Mouse (Mus musculus) heart, postnatal 36 days (tissue): ENCODE measurements around the gene Rnf40. TPM values are rescaled to one million over a fixed set of nuclear protein-coding genes. Genes with fewer than 3 reads are reported as not detected.
"Not testable (repeated sequence)": the region's sequence is repeated elsewhere in the genome, so short reads cannot be mapped to it uniquely, and the experiment has no call there.

ENCODE experiments used
- DNase-seq, 2 experiments: peaks; one replicate each; pipeline ENCODE4 v3.0.0; 2021 to 2022
- intact Hi-C: fragments of 180-260 bp; cut with DNase I; formaldehyde crosslinking; loops from one replicate; pipeline ENCODE4 v1.15.1; 2025
- total RNA-seq, 2 experiments: library from RNA; stranded (reverse); gene quantifications; 2 replicates each; pipeline ENCODE4 v1.2.3; 2021

Gene Rnf40
- total RNA-seq, 2 experiments from 2014 or later: 42.3 to 43.1 TPM

- no peak for DNase-seq
- intact Hi-C loops: no loop called here
Observed at GRCm38 (mm10) chr7:127600612-127601011, 12.0 kb downstream of the Rnf40 start.

DNA sequence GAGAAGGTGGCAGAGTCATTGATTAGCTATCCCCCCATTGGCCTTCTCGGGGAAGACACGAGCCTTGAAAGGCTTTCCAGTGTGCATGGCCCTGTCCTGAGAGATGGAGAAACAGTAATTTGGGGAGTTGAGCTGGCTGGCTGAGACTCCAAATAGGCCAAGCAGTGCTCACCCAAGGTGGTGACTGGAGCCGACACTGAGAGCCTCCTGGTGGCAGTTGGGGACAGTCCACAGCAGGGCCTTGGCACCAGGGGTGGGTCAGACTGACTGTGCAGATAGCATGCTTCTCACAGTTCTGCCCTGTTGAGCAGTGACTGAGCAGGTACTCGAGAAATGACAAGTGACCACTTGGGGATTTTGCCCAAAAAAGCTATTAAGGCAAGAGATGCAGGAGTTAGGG lies 13.2 kb downstream of the Rnf40 start:
- no peak for DNase-seq
- intact Hi-C loops: no loop called here

DNA sequence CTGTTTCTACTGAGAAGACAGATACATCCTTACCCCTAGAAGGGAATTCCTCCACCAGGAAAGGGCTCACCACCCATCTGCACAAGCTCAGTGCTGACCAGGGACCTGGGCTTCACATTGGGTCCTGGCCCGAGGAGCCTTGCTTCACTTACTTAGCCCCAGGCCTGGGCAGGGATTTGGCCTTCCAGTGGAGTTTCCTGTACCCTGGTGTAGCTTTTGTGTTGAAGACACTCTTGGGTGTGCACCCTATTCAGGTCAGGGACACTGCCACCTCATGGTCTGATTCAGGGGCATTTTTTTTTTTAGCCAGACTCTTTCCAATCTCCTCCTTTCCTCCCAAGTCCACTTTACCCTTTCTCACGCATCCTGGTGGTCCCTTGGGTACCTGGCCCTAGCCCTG lies 14.3 kb downstream of the Rnf40 start:
- no peak for DNase-seq
- intact Hi-C loops: no loop called here

- no peak for DNase-seq
- intact Hi-C loops: no loop called here
Observed at GRCm38 (mm10) chr7:127604256-127604655, 15.7 kb downstream of the Rnf40 start.

DNA sequence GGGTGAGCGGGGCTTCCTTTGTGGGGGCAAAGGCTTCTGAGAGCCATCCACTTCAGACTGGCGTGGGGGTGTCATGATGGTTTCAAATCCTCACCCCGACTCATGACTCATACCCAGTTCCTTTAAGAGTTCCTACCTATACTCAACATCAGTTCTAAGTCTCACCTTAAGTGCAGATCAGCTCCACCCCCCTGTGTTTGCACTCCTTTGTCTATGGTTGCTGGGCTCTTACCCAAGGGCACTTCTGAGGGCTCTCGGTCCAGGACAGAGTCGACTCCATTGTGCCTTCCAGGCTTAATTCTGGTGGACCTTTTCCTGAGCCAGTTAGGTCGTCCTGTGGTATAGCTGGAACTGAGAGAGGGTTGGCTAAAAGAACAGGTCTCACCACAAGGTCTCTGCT lies 18.6 kb downstream of the Rnf40 start:
- intact Hi-C loops: no loop called here
- no peak for DNase-seq

DNA sequence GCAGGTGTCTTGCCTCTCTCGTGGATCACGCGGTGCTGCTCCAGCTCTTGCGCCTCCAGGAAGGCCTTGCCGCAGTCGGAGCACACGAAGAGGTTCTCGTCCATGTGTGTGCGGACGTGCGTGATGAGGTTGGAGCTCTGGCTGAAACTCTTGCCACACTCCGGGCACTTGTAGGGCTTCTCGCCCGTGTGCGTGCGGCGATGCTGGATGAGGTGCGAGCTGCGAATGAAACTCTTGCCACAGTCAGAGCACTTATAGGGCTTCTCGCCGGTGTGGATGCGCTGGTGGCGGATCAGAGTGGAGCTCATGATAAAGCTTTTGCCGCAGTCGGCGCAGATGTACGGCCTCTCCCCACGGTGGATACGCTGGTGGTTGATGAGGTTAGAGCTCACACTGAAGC lies 22.4 kb downstream of the Rnf40 start:
- no peak for DNase-seq
- intact Hi-C loops: no loop called here

GRCm38 (mm10) chr7:127611561-127611960 lies 23.0 kb downstream of the Rnf40 start:
- no peak for DNase-seq
- intact Hi-C loops: no loop called here

GRCm38 (mm10) chr7:127613501-127613900 lies 24.9 kb downstream of the Rnf40 start:
- intact Hi-C loops: no loop called here
- DNase-seq: no peak

- intact Hi-C loops: no loop called here
- no peak for DNase-seq
Observed at GRCm38 (mm10) chr7:127614091-127614490, 25.5 kb downstream of the Rnf40 start.

DNA sequence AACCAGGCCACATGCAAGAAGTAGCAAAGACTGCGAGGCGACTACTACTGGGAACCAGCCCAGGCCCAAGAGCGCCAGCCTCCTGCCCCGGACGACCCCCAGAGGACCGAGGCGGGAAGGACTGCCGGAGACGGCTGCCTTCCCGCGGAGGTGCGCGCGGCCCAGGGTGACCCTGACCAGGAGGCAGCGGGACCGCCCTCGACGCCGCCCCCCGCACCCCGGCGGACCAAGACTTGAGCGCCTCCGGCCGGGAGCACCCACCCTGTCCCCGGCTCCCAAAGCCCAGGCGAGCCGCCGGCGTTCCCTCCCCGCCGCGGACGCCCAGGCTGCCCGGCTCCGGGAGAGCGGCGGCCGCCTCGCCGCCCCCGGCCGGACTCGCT lies 25.9 kb downstream of the Rnf40 start:
- intact Hi-C loops: no loop called here
- DNase-seq: peak; percentile 55 to 66

- intact Hi-C loops: no loop called here
Observed at GRCm38 (mm10) chr7:127614891-127615843, 26.6 kb downstream of the Rnf40 start, which contains the start of gene Zfp629. Zfp629 (minus strand) TSS chr7:127615797.

DNA sequence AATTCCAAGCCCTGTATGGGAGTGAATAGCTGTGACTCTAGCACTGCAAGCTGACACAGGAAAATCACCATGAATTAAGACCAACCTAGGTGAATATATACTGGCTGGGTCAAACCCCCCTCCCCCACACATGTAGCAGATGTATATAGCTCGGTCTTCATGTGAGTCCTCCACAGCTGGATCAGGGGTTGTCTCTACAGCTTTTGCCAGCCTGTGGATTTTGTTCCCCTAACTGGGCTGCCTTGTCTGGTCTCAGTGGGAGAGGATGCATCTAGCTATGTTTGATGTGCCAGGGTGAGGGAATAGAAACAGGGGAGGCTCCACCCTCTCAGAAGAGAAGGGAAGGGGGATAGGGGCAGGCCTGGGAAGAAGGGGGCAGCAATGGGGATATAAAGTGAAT lies 27.8 kb downstream of the Rnf40 start:
- intact Hi-C loops: no loop called here
- no peak for DNase-seq

More at GRCm38 (mm10) chr7:127614891-127615843, 26.6 kb downstream of the Rnf40 start, which contains the start of gene Zfp629:
- DNase-seq: peak; percentile 67 to 84

GRCm38 (mm10) chr7:127616881-127617280 lies 28.3 kb downstream of the Rnf40 start:
- intact Hi-C loops: no loop called here
- DNase-seq: no peak

GRCm38 (mm10) chr7:127617962-127618361 lies 29.4 kb downstream of the Rnf40 start:
- no peak for DNase-seq
- intact Hi-C loops: no loop called here

DNA sequence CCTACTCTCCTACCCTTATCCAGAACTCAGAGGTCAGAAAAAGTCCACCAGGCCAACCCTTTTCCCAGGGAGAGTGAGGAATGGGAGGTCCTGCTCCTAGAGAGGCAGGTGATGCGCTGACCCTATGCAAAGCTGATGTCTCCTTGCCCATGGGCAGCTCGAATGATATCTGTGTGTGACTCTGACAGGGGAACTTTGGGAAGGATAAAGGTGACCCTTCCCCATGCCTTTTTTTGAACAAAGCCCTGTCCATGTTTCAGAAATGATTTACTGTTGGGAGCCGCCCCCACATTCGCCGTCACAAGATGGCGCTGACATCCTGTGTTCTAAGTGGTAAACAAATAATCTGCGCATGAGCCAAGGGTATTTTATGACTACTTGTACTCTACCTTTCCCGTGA lies 29.8 kb downstream of the Rnf40 start:
- intact Hi-C loops, DNase-seq: not testable (repeated sequence)

DNA sequence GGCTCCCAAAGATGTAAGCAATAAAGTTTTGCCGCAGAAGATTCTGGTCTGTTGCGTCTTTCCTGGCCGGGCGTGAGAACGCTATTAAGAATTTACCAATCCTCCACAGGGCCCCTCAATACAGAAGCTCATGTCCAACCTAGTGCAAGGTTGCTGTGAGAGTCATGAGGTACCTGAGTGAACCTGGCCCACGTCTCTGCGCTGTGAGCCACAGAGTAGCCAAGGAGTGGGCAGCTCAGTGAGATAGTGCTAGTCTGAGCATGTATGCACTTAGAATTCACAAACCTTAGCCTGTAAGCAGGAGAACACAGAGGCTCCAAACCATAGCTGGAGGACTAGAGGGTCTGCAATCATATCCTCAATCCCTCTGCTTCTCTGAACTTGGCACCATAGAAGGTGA lies 37.5 kb downstream of the Rnf40 start:
- intact Hi-C loops: no loop called here
- DNase-seq: no peak

- intact Hi-C loops: no loop called here
Observed at GRCm38 (mm10) chr7:127626471-127626870, 37.9 kb downstream of the Rnf40 start.

GRCm38 (mm10) chr7:127628646-127629045 lies 40.1 kb downstream of the Rnf40 start:
- intact Hi-C loops: no loop called here
- DNase-seq: no peak

More at GRCm38 (mm10) chr7:127626471-127626870, 37.9 kb downstream of the Rnf40 start:
- DNase-seq: no peak

GRCm38 (mm10) chr7:127631416-127631815 lies 42.8 kb downstream of the Rnf40 start:
- intact Hi-C loops: no loop called here
- no peak for DNase-seq

GRCm38 (mm10) chr7:127636963-127637362 lies 48.4 kb downstream of the Rnf40 start:
- intact Hi-C loops: no loop called here
- DNase-seq: peak; percentile 78 to 80

- DNase-seq: no peak
- intact Hi-C loops: no loop called here
Observed at GRCm38 (mm10) chr7:127641260-127641659, 52.7 kb downstream of the Rnf40 start.

DNA sequence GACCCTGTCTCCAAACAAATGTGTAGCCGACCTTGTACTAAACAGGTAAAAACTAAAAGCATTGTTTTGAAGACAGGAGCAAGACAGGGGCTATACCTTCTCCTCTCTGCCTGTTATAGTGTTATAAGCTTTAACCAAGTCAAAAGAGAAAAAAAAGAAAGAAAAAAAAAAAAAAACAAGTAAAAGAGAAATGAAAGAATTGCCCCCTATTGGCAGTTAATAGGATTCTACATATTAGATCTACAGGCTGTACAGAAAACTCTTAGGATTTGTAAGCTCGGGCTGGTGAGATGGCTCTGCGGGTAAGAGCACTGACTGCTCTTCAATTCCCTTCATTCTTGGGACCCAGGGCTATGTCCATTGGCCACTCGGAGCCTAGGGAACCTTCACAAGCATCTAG lies 53.7 kb downstream of the Rnf40 start:
- DNase-seq: no peak
- intact Hi-C loops: no loop called here
